Mouse (Mus musculus) cerebellum, adult 2 months (tissue): Measurements from ENCODE around the gene Wnt4.

ENCODE experiments used
- CTCF ChIP-seq: fragments of 200-500 bp; IDR thresholded peaks from 2 replicates; pipeline ENCODE4 v1.5.1; 2011; ENCODE audit warnings: low read depth, mild to moderate bottlenecking, control low read depth, low read length, moderate library complexity, borderline replicate concordance; ENCODE audit not compliant: insufficient read depth
- POLR2A ChIP-seq: fragments of 200-500 bp; IDR thresholded peaks from 2 replicates; pipeline ENCODE4 v1.6.1; 2011; ENCODE audit warnings: low read length, control low read depth, borderline replicate concordance; ENCODE audit not compliant: insufficient read depth

DNA sequence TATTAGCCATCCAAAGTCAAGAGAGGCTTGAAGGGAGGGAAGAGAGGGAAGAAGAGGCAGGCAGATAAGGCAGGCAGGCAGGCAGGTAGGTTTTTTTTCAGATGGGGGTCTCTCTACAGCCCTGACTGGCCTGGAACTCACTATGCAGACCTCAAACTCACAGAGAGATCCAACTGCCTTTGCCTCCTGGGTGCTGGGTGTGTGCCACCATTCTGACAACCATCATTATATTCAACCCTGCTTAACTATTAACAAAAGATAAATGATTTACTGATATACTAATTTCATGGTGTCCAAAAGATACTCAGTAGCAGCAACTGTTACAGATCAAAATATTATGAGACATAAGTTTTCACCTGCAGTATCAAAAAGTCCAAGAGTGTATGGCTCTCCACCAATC, 54.8 kb downstream of the Wnt4 start:
- no peak for TF ChIP-seq CTCF
- no peak for TF ChIP-seq POLR2A
